Mouse (Mus musculus) midbrain, embryonic 10.5 days (tissue): ENCODE measurements around the gene Sh3rf1. TPM values are rescaled to one million over a fixed set of nuclear protein-coding genes. Genes with fewer than 3 reads are reported as not detected.

Source experiments
- DNase-seq: peaks from one replicate; pipeline ENCODE4 v3.0.0-alpha.2; 2017; ENCODE audit warnings: low spot score
- H3K27ac ChIP-seq: fragments of 300-500 bp; sonication (generic); replicated peaks from 2 replicates; pipeline ENCODE4 v1.5.1; 2016; ENCODE audit warnings: mild to moderate bottlenecking
- H3K27me3 ChIP-seq: fragments of 300-500 bp; sonication (generic); 2 replicates; pipeline ENCODE4 v1.6.1; 2016; ENCODE audit warnings: low read depth, mild to moderate bottlenecking; ENCODE audit not compliant: poor library complexity, severe bottlenecking
- H3K36me3 ChIP-seq: fragments of 300-500 bp; sonication (generic); 2 replicates; pipeline ENCODE4 v1.6.1; 2016; ENCODE audit warnings: mild to moderate bottlenecking, moderate library complexity
- H3K4me1 ChIP-seq: fragments of 300-500 bp; sonication (generic); 2 replicates; pipeline ENCODE4 v1.6.1; 2016
- H3K4me3 ChIP-seq: fragments of 300-500 bp; sonication (generic); 2 replicates; pipeline ENCODE4 v1.5.1; 2016; ENCODE audit warnings: mild to moderate bottlenecking, moderate library complexity
- H3K9me3 ChIP-seq: fragments of 300-500 bp; sonication (generic); replicated peaks from 2 replicates; pipeline ENCODE4 v1.6.1; 2016; ENCODE audit warnings: mild to moderate bottlenecking
- WGBS: fragments of 180-500 bp; shearing (Covaris S2); methylation state at CpG from one replicate; pipeline ENCODE4 v1.1.7; 2016; 5-methylcytosine and 5-hydroxymethylcytosine counted together
- polyA plus RNA-seq: library from polyadenylated mRNA; unstranded; fragments of >200 nt; fragmentation: Nextera tagmentation; extraction: Ambion mirVana; gene quantifications from 2 replicates; pipeline ENCODE4 v1.2.1, GENCODE M21; 2016

Gene Sh3rf1
- 18.1 and 18.4 TPM in 2 replicates for polyA plus RNA-seq

DNA sequence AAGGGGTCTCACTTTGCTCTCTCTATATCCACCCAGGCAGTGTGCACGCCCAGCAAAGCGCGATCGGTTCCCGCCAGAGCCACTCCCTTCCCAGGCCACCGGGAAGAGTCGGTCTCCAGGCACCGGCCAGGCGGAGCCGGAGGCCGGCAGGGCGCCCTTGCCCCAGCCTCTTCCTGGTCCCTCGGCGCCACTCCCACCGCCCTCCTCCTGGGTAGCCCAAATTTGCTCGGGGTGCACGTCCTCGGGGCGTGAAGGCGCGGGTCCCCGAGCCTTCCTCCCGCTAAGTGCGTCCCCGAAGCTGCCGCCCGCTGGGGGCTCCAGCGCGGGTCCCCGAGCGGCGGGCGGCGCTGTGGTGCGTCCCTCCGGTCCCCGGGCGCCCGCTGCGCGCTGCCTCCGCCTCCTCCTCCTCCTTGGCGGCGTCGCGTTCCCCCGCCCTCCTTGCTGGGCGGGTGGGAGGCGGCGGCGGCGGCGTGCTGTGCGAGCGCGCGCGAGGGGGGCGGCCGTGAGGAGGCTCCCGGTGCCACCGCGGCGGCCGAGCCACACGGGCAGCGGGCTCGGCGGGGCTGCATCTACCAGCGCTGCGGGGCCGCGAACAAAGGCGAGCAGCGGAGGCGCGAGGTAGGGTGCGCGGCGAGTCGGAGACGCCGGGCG lies at the start of gene Sh3rf1:
Gene Sh3rf1, plus strand, starts transcription at position 144 of the 651 bp plus-strand sequence.
- H3K9me3 ChIP-seq: no peaks in the 10 kb centered on the region
- under 1% methylated on average over 84 of the region's 84 CpGs for WGBS
- DNase-seq: peak; percentile 85
- H3K27me3 ChIP-seq: no peaks in the 10 kb centered on the region
- H3K27ac ChIP-seq: peak within 1 kb of the TSS; percentile 97
- peaks cover 18% of the 10 kb centered on the region for H3K36me3 ChIP-seq
- peaks cover 50% of the 10 kb centered on the region for H3K4me1 ChIP-seq
- peak within 1 kb of the TSS; percentile 88 for H3K4me3 ChIP-seq

DNA sequence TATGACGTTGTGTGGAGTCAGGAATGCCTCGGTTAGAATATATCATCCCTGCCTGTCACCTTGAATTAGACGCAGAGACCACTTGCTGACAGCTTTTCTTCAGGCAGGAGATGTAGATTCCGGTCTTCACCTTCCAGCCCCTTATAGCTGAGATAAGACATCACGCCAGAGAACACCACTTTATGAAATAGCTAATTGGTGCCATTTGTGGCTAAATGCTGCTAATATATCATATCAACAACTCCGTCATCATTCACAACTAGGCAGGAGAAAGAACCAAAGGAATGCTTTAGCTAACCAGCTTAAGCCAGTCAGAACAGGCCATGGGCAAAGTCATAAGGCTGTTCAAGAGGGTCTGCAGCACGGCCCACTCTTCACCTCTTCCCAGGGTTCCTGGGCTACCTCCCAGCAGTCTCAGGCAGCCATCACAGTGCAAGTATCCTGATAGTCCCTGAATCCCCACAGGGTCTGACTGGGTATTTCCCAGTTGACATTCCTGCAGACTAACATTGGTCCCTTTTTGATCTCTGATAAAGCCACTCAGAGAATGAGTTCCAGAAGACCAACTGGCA lies 49.7 kb upstream of the Sh3rf1 start:
- no peak overlapping the region for H3K4me3 ChIP-seq
- no peak overlapping the region for H3K27ac ChIP-seq
- no peaks in the 10 kb centered on the region for H3K9me3 ChIP-seq
- H3K4me1 ChIP-seq: peaks cover 20% of the 10 kb centered on the region; the same call in 1 of the 2 replicates
- peaks cover 18% of the 10 kb centered on the region; the same call in 1 of the 2 replicates for H3K27me3 ChIP-seq
- WGBS: 87% methylated on average over 7 of the region's 7 CpGs
- no peaks in the 10 kb centered on the region for H3K36me3 ChIP-seq
- DNase-seq: no peak

DNA sequence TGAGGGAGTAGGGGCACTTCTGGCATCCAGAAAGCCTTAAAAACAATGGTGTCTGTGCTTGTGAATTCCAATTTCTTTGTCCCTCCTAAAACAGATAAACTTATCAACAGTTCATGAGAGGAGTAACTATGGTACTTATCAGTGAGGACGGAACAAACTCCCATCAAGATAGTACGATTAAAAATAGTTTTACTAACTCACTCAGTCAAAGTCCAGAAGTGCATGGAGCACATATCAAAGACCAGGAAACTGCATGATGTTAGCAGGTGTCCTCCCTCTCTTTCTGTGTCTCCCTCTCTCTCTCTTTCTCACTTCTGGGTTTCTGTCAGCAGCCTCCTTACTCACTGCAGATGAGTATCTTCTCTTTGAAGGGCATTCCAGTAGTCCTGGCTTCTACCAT lies 47.8 kb upstream of the Sh3rf1 start:
- Histone ChIP-seq H3K36me3 (no peaks in the 10 kb centered on the region), H3K9me3 (no peaks in the 10 kb centered on the region), H3K4me3 (no peak overlapping the region), H3K4me1 (peaks cover 21% of the 10 kb centered on the region; the same call in 1 of the 2 replicates), H3K27ac (no peak overlapping the region), H3K27me3 (peaks cover 18% of the 10 kb centered on the region; the same call in 1 of the 2 replicates)
- DNase-seq: no peak
- WGBS: 93% methylated on average over 2 of the region's 2 CpGs

DNA sequence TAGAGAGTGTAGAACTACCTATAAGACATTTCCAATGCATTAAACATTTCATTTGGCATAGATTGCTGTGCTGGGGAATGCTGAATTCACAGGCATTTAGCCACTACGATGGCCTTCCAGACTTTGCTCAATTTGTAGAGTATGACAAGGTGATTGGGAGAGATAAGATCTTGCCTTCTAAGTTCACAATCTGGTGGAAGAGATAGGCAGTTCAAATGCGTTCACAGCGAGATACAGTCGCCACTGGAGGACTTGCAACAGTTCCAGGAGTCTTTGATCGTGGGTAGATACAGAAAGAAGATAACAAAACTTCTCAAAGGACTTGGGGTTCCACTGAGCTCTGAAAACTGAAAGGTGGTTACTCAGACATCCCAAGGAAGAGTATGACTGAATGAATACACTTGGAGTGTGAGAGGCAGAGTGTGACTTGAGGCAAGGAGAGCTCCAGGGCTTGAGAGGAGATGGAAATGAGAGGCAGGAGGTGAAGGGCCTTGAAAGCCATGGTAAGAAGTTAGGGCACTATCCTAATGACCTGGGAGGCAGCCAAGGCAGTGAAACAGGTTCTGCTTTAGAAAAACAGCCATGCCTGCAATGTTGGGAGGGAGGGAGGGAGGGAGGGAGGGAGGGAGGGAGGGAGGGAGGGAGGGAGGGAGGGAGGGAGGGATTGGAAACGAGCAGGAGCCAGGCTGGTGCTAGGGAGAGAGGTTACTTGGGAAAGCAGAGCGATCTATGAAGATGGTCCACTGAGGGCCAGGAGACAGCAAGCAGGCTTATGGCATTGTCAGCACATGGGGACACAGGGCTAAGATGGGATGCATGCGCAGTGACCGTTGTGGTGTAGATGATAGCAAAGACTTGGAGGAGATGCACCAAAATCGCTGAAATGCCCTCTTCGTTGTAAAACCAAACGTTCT lies 45.7 kb upstream of the Sh3rf1 start:
- Histone ChIP-seq H3K27ac (no peak overlapping the region), H3K27me3 (peaks cover 18% of the 10 kb centered on the region; the same call in 1 of the 2 replicates), H3K4me1 (peaks cover 21% of the 10 kb centered on the region; the same call in 1 of the 2 replicates), H3K4me3 (no peak overlapping the region), H3K9me3 (no peaks in the 10 kb centered on the region), H3K36me3 (no peaks in the 10 kb centered on the region)
- WGBS: 79% methylated on average over 12 of the region's 12 CpGs
- no peak for DNase-seq

DNA sequence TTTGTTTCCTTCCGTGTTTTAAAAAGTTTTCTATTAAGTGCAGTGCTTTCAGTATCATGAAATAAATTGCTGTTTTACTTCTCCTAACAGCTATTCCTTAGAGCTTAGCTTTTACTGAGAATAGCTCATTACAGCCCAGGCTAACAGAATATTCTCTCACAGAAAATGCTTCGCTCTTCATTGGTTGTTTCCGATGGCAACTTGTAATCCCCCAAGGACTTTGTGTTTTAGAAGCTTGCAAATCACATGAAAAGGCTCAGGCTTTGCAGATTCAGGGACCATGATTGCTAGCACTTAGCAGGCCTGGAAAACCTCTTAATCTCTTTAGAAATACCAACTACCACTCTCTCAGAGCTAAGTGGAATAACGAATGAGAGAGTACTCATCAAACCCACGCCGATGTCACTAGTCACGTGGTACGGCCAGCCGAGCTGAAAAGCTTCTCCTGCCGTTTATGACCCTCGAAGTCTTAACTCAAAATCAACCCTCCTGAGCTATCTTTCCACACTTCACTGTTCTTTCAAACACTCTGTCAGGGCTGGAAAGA lies 45.0 kb upstream of the Sh3rf1 start:
- Histone ChIP-seq H3K4me1 (peaks cover 19% of the 10 kb centered on the region; the same call in 1 of the 2 replicates), H3K4me3 (no peak overlapping the region), H3K27me3 (peaks cover 18% of the 10 kb centered on the region; the same call in 1 of the 2 replicates), H3K36me3 (no peaks in the 10 kb centered on the region), H3K27ac (0 out of 2 replicates have a peak overlapping the region, but pooled peaks have one; percentile 38), H3K9me3 (no peaks in the 10 kb centered on the region; the same call in 1 of the 2 replicates)
- WGBS: 46% methylated on average over 11 of the region's 11 CpGs
- peak; percentile 16 for DNase-seq

DNA sequence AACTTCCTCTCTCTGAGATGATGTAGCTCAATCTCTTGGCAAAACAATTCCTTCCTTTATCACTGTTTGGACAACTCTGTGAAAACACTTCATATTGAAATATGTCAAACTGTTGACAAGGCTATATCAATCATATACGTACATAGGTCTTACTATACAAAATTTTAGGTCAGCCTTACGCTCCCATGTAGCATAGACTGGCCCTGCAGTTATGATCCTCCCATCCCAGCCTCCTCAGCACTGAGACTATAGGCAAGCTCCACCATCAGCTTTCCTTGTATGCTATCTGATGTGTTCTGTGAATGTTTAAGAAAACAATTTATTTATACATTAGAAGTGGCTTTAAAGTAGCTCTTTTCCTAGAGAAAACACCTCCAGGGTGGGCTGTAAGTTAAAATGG lies 42.1 kb upstream of the Sh3rf1 start:
- H3K27ac ChIP-seq: no peak overlapping the region
- WGBS: 88% methylated on average over 2 of the region's 2 CpGs
- peaks cover 14% of the 10 kb centered on the region; the same call in 1 of the 2 replicates for H3K4me1 ChIP-seq
- peaks cover 12% of the 10 kb centered on the region; the same call in 1 of the 2 replicates for H3K27me3 ChIP-seq
- no peak overlapping the region for H3K4me3 ChIP-seq
- no peaks in the 10 kb centered on the region; the same call in 1 of the 2 replicates for H3K9me3 ChIP-seq
- H3K36me3 ChIP-seq: no peaks in the 10 kb centered on the region
- DNase-seq: no peak

DNA sequence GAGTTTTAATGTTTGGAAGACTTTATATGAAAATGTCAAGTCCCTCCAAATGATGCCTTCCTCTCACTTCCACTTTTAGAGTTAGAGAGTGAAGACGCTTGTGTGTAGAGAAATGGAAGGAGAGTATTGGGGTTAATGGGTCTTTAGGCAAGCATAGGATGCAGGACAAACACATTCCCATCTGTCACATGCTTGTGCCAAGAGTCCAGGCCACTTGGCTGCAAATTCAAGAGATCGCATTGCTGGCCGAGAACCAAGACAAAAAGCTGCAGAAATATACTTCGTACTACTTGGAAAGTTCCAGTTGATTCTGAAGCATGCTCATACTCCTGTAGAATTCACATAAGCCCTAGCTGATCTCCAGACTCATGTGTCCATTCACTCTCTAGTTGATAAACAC lies 41.7 kb upstream of the Sh3rf1 start:
- WGBS: 96% methylated on average over 4 of the region's 4 CpGs
- Histone ChIP-seq H3K27me3 (peaks cover 11% of the 10 kb centered on the region; the same call in 1 of the 2 replicates), H3K27ac (no peak overlapping the region), H3K4me3 (no peak overlapping the region), H3K4me1 (peaks cover 14% of the 10 kb centered on the region; the same call in 1 of the 2 replicates), H3K36me3 (no peaks in the 10 kb centered on the region), H3K9me3 (no peaks in the 10 kb centered on the region; the same call in 1 of the 2 replicates)
- no peak for DNase-seq

DNA sequence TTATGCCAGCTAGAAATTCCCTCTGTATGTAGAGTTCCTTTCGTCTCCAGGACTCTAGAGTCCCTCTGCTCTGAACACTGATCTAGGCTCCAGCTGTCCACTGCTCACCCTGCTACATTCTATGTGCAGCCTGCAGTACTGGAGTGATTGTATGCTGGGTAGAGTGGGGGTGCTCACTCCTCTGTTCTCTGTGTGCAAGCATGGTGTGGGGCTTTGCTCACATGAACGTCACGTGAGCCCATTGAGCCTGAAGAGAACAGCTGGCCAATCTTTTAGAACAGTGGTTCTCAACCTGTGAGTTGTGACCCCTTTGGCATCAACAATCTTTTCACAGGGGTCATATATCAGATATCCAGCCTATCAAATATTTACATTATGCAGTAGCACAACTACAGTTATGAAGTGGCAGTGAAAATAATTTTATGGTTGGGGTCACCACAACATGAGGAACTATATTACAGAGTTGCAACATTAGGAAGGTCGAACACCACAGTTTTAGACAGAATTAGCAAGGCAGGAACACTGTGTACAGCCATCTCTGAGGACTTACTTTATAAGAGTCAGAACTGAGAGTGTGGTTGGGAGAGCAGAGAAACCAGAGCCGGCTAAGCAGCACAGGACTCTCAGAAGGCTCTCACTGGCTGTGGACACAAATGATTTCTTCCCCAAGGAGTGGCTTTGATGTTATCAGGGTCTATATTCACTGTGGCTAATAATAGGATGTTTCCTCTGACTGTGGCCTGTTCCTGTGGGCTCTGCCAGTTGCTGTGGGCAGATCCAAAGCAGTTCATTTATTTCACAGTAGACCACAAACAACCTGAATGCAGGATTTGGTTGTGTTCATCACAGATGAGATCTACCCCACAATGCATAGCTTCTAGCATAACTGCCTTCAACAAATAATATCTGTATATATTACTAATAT lies 38.1 kb upstream of the Sh3rf1 start:
- no peaks in the 10 kb centered on the region for H3K36me3 ChIP-seq
- H3K4me1 ChIP-seq: no peaks in the 10 kb centered on the region
- DNase-seq: no peak
- H3K4me3 ChIP-seq: no peak overlapping the region
- no peak overlapping the region for H3K27ac ChIP-seq
- no peaks in the 10 kb centered on the region; the same call in 1 of the 2 replicates for H3K27me3 ChIP-seq
- H3K9me3 ChIP-seq: no peaks in the 10 kb centered on the region; the same call in 1 of the 2 replicates
- WGBS: 81% methylated on average over 5 of the region's 5 CpGs

DNA sequence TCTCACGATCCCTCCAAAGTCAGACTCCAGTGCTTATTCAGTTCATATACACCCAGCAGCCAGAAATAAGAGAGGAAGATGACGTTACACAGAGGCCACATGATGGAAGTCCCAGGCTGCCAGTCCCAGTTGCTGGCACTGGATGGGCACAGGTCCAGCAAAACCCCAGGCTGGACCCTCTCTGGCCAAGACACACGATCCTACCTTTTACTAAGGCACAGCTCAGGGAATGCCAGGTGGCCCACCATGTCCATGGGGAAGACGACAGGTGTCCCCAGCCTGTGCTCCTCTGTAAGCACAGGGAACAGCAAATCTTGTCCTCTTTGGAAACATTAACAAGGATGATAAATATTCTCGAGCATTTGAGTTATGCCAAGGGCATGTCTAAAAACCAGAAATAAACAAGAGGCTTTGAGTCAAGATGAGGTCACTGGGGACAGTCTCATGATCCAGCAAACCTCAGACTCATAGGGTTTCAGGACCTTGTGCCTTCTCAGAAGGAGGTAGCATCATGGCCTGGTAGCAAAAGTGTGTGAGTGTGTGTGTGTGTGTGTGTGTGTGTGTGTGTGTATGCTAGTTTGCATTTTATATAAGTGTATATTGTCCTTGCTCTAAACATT lies 29.3 kb upstream of the Sh3rf1 start:
- 93% methylated on average over 5 of the region's 5 CpGs for WGBS
- no peaks in the 10 kb centered on the region for H3K4me1 ChIP-seq
- H3K36me3 ChIP-seq: no peaks in the 10 kb centered on the region
- H3K4me3 ChIP-seq: no peak overlapping the region
- no peak overlapping the region for H3K27ac ChIP-seq
- H3K27me3 ChIP-seq: no peaks in the 10 kb centered on the region
- no peak for DNase-seq
- H3K9me3 ChIP-seq: 0 out of 2 replicates have a peak, but pooled peaks cover 3% of the 10 kb centered on the region

DNA sequence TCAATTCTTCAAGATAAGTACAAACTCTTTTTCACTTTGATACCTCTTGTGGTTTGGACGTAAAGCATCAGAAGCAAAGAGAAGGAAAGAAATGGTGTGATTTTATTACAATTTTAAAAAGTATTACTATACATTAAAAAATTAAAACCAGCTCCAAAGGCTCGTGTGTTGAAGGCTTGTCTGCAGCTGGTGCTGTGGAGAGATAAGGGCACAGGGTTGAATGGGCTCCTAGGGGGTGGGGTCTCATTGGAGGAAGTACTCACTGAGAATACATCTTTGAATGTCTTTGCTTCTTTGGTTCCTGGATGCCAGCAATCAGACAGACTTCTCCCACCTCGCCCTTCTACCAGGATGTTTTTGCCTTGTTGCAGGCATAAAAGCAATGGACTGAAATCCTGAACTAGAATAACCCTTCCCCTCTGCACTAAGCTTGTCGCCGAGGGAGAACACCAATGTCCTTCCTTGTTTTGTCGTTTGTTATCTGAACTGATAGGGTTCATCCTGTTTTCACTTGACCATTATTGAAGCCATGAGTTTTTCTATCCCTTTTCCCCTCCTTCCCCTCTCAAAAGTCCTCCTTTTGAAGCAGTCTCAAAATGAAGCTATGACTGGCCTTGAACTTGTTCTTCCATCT lies 23.3 kb upstream of the Sh3rf1 start:
- no peak for DNase-seq
- Histone ChIP-seq H3K4me3 (no peak overlapping the region), H3K9me3 (0 out of 2 replicates have a peak, but pooled peaks cover 3% of the 10 kb centered on the region), H3K36me3 (no peaks in the 10 kb centered on the region), H3K27ac (no peak overlapping the region), H3K27me3 (no peaks in the 10 kb centered on the region), H3K4me1 (no peaks in the 10 kb centered on the region)
- 86% methylated on average over 6 of the region's 6 CpGs for WGBS
